Mouse (Mus musculus) spleen, adult 18-20 months (tissue): Measurements from ENCODE around the gene Abcb6.
A peak's percentile ranks its signal among the peaks of the same experiment; 100 is the strongest.

ENCODE experiments used
- DNase-seq, 2 experiments: peaks; one replicate each; pipeline ENCODE4 v3.0.0; 2022; ENCODE audit warnings: mixed read lengths in 2 of 2

The Abcb6 gene

DNA sequence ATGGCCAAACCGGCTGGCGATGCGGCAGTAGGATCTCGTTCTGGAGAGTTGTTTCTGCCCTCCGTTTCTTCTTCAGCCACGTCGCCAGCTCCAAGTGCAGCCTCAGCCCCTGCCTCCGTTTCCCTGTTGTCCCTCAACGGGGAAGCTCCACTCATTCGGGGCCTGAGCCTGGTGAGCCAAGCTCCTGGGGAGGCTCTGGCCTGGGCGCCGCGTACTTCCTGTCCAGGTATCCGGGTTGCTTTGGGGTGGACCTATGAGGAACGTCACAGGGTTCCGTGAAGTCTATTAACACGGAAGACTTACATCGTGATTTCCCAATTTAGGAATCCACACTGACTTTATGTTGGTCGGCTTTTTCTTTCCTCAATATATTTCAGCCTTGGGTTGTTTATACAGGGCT, 12.3 kb upstream of the Abcb6 start:
- DNase-seq = peak in 1 of 2 experiments; percentile 35

DNA sequence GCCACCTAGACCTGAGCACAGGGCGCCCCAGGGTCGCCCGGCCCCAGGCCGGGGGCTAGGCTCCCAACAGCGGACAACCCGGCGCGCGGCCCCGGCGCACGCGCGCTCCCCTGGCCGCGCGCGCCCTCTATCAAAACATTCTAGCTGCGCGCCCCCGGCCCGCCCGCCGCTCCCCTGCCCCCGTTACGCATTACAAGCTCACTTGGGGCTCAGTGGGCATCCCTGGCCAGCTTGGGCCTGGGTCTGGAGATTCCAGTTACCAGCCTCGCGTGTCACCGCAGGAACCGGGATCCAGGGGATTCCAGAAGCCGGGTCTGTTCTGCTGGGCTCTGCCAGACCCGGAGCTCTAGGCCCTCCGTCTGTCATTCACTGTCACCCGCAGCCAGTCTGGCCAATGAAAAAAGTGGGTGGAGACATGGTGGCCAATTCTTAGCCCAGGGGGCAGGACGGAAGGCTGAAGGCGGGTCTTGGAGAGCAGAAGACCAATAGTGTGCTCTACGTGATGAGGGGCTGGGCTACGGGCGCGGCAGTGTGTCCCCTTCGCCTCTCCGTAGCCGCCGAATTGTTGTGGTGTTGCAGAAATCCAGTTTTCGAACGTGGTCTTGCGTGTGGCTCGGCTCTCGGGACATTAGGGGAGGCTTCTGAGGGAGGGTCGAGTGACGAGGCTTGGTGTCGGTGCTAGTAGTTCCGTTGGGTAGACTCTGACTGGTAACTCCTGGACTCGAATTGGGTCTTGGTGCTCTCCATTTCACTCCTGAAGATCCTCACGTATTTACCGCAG, 11.6 kb upstream of the Abcb6 start, which contains the start of the genes Ankzf1 and Atg9a:
Gene Ankzf1 (plus strand): TSS at position 530 of the 781 bp plus-strand sequence.
Gene Atg9a (minus strand): TSS at position 575 of the 781 bp plus-strand sequence.
- peak; percentile 82 to 89 for DNase-seq

DNA sequence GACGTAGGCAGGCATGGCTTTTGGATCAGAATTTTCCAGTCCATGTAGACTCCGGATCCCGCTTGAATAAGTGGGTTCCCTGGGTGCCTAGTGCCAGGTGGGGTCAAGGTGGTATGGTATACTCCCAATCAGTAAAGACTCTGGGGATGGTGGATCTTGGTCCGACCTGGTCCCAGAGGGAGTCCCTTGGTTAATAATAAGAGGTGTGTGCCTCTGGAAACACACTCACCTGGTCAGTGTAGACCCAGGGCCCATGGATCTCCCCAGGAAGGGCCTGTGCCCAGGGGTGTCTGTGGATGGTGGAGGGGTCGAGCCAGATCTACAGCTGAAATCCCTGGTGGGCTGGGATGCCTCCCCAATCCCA, 11.0 kb upstream of the Abcb6 start:
- DNase-seq = no peak

DNA sequence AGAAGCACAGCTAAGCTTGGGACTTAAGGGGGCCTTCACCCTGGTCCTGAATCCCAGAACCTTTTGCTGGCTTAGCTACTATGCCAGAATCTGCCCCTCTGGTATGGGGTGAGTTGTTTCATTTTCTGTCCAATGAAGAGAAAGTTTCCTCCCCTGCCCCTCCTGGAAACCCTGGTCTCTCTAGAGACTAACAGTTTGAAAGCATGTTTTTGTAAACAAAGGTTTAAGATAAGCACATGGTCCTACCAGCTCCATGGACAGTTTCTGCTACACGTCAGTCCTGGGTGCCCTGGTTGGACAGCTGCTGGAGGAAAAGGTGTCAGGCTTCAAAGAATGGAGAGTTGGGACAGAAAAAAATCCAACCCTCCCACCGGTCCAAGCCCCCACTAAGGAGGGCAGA, 10.4 kb upstream of the Abcb6 start:
- no peak for DNase-seq

DNA sequence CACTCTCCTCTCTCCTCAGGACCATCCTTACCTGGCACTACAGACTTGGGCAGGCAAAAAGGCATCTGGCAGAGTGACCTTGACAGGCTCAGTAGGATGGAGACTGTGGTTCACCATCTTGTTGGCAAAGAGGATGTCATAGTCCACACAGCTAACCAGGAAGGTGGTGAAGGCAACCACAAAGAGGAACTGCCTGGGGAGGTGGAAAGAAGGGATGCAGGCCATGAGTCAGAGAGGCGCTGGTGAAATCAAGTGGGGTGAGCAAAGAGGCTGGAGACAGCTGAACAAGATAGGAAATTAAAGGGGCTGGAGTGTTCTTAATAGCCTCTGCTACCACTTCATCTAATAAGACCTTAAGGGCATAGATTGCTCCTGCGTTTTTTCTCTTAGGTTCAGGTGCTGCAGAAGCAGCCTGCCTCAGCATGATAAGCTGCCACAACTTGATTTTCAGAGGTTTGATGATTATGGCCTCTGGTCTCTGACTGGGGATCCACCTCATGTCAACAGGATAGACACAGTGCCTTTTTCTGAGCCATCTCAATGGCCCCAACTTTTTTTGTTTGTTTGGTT, 7.8 kb upstream of the Abcb6 start:
- DNase-seq = no peak

DNA sequence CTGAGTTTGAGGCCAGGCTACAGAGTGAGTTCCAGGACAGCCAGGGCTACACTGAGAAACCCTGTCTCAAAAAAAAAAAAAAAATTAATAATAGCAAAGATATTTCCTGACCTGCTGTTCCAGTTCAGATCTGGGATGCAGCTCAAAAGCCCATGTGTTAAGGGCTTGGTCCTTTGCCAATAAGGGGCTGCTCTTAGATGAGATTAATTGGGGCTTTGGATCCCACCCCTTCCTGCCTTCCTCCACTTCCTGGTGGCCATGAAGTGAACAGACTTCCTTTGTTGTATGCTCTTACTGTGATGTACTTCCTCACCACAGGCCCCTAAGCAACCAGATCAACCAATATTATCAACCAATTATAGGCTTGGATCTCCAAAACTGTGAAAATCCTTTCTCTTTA, 6.9 kb upstream of the Abcb6 start:
- DNase-seq = no peak

DNA sequence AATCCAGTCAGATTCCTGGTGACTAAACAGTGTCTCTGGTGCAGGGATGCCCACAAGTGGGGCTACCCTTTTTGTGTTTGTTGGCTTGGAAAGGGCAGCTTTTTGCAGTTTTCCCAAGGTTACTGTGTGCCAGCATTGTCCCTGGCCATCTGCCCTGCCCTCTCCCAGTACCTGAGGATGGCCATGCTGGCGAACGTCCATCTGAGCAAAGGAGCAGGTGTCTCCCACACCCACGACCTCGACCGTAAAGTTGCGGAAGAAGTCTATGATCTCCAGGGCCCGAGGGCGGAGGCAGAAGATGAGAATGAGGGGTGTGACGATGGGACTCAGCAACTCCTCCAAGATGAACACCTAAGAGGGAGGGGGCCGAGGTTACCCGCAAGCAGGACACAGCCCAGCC, 5.3 kb upstream of the Abcb6 start:
- no peak for DNase-seq

DNA sequence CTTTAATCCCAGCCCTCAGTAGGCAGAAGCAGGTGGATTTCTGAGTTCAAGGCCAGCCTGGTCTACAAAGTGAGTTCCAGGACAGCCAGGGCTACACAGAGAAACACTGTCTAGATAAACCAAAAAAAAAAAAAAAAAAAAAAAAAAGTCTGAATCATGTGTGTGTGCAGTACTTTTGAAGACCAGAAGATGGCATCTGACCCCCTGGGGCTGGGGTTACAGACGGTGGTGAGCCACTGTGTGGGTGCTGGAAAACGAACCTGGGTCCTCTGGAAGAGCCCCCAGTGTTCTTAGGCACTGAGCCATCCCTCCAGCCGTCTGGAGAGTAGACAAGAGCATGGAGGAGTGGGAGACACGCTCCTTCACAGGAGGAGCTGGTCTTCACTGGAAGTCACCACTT, 2.0 kb upstream of the Abcb6 start:
- no peak for DNase-seq

DNA sequence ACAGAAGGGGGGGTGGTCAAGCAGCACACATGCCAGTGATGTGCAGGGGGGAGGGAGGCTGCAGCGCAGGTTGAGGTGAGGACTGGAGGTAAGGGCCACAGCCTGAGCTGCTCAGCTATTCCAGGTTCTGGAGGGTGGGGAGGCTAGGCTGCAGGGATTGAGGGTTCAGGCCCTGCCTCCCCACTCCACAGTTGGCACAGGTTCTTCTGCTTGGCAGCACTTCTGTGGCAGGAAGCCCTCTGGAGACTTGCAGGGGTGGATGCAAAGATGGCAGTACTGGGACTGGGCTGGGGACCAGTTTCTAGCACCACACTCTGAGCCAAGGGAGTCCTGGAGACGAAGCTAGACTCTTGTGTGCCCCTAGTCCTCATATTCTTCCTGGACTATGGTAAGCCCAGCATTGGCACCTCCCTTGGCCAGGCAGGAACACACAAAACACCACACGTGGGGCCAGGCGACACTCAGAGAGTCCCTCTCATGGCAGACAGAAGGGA, 1.2 kb upstream of the Abcb6 start:
- DNase-seq = no peak

DNA sequence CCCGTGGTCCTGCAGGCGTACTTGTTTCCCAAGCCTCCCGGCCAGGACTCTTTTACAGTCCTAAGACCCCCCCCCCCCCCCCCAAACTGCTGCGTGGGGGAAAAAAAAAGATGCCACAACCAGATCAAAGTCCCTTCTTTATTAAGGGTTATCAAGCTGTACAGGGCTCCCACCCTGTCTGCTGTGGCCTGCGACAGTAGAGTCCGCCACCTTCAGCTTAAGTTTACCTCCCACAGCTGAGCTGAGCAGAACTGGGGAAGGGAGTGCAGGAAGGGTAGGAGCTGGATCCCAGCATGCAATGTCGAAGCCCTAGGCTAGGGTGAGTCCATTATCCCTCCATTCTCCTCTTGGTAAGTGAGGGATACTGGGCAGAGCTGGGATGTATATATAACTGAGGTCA, 549 bp upstream of the Abcb6 start:
- no peak for DNase-seq

DNA sequence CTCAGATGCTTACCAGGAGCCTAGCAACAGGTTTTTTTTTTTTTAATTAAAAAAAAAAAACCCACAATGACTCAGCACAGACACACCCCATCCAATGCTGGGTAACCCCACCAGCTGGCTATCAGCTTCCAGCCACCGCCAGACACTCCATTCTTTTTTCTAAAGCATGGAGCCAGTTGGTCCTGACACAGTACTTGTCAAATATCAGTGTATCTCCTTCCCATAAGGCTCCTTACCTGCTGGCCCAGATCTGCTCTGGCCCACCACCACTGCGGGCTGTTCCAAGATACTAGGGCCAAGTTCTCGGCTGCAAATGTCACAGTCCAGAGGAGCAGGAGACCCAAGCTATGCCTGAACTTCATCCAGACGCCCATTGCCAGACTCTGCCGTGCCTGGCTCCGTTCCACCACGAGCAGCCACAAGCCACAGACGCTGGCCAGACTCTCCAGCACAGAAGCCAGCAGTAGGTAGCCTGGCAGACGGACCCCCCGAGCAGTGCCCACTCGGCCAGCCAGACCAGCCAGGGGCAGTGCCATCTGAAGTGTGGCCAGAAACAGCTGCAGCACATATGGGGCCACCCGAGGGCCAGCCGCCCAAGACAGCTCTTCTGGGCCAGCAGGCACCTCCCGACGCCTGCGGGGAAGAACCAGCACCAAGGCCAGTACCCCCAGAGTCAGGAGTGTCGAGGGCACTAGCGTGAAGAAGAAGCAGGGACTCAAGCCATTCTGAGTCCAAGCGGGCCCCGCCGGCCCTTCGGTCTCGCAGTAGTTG, 673 bp downstream of the Abcb6 start:
- no peak for DNase-seq

DNA sequence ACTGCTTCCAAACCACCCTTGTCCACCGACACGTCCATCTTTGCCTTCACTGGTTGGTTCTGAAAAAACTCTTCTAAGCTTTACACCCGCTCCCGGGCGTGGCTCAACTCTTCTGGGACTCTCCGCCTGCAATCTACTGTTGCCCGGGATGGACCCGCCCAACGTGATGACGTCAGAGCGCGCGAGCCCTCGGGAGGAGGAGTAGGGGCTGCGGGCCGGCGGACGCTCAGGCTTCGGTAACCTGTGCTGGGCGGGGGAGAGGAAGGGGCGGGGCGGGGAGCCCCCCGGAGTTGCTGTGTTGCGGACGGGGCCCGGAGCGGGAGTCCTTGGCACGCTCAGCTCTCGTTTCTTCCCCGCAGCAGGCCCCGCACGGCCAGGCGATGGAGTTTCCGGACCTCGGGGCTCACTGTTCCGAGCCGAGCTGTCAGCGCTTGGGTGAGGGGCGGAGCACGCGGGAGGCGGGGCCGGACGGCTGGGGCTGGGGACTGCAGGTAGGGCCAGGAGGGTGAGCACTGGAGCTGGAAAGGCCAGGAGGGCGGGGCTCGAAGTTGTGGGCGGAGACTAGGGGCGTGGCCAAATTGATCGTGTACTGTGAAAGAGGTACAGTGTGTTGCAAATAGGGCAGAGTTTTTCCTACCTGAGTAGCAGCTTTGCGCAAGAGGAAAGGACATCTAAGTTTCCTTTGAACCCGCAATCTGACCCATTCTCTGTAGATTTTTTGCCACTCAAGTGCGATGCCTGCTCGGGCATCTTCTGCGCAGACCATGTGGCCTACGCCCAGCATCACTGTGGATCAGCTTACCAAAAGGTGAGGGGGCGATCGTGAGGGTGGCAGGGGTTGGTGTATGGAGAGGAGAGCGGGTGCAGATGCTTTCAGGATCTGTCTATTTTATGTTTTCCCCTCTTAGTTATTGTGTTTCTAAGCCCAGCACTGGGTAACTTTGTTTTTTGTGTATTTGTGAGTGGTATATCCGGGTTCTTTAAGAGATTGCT, 11.4 kb downstream of the Abcb6 start, which contains the start of gene Zfand2b:
Gene Zfand2b (plus strand): TSS at position 175 of the 993 bp plus-strand sequence.
- peak; percentile 98 to 99 for DNase-seq

DNA sequence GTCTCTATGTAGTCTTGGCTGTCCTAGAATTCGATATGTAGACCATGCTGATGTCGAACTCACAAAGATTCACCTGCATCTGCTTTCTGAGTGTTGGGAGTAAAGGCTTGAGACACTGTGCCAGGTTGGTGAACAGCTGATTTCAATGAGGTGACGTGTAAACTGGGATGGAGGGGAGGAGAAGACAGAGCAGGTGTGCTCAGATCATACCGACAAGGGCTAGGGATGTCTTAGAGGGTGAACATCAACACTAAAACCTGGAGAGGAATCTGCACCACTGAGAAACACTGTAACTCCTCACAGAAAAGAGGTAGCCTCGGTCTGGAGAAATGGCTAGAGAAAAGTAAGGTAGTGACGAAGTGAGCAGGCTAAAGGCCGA, 12.1 kb downstream of the Abcb6 start:
- no peak for DNase-seq

DNA sequence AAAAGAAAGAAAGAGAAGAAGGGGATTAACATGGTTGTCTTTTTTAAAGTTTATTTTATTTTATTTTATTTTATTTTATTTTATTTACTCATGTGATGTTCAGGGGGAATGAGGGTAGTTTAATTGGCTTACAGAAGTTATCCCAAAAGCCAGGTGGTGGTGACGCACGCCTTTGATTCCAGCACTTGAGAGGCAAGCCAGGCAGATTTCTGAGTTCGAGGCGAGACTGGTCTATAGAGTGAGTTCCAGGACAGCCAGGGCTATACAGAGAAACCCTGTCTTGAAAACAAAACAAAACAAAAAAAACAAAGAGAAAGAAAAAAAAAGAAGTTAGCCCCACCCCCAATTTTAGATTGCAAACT, 20.0 kb downstream of the Abcb6 start:
- no peak for DNase-seq

DNA sequence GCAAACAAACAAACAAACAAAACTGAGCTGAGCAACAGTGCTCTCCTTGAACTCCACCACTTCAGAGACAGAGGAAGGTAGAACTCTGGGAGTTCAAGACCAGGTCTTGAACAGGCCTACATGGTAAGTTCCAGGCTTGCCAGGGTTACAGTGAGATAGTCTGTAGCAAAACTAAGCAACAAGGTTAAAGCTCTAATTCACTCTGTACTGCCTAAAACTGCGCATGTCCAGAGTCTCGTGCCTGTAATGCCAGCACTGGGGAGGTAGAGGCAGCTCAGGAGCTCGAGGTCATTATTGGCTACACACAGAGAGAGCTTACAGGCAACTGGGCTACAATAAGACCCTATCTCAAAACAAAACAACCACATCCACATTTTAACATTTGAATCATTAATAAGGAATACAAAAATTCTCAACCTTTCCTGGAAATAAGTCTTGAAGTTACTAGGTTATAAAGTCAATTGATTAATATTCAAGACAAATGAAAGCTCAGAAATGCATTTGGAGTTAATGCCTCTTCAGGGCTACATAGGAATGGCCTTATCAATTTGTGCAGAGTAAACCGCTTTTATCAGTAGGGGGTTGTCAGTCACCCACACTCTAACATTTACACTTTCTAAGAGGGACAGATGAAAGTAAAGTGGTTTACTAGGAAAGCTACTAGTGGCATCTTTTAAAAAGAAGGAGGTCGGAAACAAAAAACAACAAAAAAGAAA, 20.5 kb downstream of the Abcb6 start:
- DNase-seq = no peak

DNA sequence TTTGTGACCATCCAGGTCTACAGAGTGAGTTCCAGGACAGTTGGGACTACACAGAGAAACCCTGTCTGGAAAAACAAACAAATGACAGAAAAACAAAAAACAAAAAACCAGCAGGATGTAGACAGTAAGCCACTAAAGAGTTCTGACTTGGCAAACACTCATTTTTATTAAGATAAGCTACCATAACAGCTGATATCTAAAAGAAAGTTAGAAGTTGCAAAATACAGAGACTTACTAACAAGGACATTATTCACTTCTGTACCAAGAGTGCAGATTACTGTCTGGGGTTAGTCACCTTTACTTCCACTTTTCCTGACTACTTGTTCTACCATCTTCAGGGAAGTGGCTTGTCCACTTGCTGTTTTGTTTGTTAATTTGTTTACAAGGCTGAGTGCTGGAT, 21.2 kb downstream of the Abcb6 start:
- no peak for DNase-seq

DNA sequence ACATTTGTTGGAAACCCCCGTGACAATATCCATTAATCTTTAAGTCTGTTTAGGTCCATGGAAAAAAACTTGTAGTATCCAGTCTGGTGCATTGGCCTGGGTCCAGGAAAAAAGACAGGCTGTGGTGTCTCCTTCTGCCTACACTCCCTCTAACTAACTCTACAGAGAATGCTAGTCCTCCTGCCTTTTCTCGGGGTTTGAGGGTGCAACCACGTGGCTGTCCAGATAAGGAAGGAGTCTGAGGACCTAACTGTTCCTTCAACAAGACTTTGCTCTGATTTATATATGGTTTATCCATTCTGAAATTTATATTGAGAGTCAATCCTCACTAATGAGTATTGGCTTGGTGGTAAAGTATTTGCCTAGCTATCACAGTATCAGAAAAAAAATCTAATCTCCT, 24.4 kb downstream of the Abcb6 start:
- no peak for DNase-seq

DNA sequence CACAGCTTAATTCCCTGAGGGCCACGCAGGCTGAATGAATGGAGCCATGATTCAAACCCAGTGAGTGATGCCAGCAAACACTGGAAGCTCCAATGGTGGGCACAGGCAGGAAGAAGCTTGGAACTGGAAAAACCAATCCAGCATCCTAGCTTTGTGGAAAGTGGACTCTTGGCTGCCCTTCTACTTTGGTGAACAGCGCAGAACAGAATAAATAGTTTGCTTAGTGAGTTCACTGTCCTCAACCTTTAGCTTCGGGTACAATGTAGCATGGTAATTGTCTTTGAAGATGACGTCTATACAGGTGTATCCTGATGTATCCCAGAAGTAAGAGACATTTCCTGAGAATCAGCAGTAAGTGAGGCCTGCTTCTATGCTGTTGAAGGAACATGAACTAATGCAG, 31.5 kb downstream of the Abcb6 start:
- DNase-seq = no peak

DNA sequence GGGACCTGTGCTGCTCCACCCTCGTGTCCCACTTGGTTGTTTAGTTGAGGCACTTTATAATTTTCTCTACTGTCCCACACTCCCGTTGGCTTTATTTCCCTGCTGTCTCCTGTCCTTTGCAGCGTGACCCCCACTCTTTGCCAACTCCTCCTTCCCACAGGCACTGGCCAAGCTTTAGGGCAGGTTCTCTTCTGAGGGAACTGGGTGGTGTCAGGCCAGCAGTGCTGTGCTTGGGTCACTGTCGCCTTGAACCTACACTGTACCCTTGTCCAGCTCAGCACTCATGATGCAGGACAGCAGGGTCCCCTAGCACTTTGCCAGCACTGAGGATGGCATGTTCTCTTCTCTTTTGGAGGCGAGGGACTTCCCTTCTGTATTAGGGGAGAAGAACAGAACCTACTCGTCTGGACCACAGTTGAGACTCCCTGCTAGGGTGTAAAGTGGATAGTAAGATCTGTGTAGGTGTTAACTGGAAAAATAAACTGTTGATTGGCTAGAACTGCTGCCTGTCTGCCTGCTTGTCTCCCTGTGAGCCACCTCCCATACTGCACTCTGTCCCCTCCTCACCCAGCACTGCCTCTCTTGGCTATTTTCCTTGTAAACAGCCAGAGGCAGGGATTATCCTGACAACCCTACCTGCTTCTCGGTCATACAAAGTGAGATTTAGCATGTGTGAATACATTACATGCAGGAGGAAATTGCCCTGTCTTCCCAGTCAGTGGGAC, 32.6 kb downstream of the Abcb6 start:
- no peak for DNase-seq

DNA sequence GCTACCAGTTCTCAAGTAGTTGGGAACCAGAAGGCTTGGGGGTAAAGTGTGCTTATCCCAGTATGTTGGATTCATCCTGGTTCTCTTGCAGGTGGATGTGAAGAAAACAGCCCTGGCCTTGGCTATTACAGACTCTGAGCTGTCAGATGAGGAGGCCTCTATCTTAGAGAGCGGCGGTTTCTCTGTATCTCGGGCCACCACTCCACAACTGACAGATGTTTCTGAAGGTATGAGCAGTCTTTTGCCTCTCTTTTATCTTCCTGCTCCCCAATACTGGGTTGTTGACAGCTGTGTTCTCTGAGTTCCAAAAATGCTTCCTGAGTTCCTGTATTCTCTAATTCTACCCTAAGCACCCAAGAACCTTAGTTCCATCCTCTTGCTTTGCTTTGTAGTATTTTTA, 34.6 kb downstream of the Abcb6 start:
- DNase-seq = no peak
